Mouse (Mus musculus) gastrocnemius, postnatal 25 days (tissue): ENCODE measurements around the gene A930018P22Rik. TPM values are rescaled to one million over a fixed set of nuclear protein-coding genes. Genes with fewer than 3 reads are reported as not detected.
"Not testable (repeated sequence)": the region's sequence is repeated elsewhere in the genome, so short reads cannot be mapped to it uniquely, and the experiment has no call there.

Source experiments
- DNase-seq: peaks from one replicate; pipeline ENCODE4 v3.0.0; 2022
- long read RNA-seq, 2 experiments: library from polyadenylated mRNA; stranded (forward); transcript quantifications; one replicate each; pipeline ENCODE4 v2.0.0; 2021
- total RNA-seq, 2 experiments: library from RNA; stranded (reverse); gene quantifications; 1 replicate in 1 of 2; 2 replicates in 1 of 2; pipeline ENCODE4 v1.2.3; 2021

A930018P22Rik gene
- 1 to 10 TPM; 1.0 to 1.3 TPM for total RNA-seq
- long read RNA-seq, experiment 1, partial matches to known transcripts = 0 of 1 reads
- long read RNA-seq, experiment 1, other reads (novel, unspliced or antisense) = 0 of 1 reads
- long read RNA-seq, experiment 2, partial matches to known transcripts = 0 of 1 reads
- long read RNA-seq, experiment 2, other reads (novel, unspliced or antisense) = 0 of 1 reads

DNA sequence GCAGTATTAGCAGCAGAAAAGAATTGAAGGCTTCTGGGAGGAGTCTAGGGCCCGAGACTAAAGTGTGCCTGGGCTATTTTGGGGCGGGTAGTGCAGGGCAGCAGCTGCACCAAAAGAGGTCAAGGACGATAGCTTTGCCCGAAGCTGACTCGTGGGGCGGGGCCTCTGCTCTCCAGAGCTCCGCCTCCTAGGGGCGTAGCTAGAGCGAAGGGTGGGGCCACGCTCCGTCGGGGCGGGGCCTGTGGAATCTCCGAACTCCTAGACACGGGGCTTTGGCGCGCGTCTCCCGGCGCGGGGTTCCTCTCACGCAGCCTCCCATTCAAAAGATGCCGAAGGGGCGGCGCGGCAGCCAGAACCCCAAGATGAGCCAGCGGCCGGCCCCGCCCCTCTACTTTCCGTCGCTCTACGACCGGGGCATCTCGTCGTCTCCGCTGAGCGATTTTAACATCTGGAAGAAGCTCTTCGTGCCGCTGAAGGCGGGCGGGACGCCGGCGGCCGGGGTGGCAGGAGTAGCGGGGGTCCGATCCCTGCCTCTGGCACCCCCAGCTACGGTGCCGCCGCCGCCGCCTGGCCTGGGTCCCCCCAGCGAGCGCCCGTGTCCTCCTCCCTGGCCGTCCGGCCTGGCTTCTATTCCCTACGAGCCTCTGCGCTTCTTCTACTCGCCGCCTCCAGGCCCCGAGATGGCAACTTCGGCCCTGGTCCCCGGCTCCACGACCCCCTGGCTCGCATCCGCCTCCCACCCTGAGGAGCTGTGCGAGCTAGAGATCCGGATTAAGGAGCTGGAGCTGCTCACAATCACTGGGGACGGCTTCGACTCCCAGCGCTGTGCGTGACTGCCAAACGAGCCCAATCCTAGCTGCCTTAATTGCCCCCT is at the start of gene A930018P22Rik:
TSS of gene A930018P22Rik (plus strand) at position 265 of the 874 bp plus-strand sequence.
- DNase-seq = peak; percentile 91

DNA sequence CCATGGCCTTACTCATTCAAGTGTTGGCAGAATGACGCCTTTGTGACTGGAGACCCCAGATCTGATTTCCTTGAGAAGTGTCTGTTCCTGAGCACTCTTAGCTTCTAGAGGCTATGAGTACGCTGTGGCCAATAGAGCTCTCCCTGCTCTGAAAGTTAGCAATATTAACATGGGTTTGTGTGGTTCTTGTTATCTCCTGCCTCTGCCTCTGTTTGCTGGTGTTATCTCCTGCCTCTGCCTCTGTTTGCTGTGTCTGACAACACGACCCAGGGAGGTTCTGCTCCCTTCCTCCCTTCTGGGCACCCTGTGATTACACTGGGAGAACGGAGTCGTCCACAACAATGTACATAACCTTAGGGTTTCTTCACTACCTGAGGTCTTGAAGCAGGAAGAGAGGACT is 44.3 kb upstream of the A930018P22Rik start:
- not testable (repeated sequence) for DNase-seq

DNA sequence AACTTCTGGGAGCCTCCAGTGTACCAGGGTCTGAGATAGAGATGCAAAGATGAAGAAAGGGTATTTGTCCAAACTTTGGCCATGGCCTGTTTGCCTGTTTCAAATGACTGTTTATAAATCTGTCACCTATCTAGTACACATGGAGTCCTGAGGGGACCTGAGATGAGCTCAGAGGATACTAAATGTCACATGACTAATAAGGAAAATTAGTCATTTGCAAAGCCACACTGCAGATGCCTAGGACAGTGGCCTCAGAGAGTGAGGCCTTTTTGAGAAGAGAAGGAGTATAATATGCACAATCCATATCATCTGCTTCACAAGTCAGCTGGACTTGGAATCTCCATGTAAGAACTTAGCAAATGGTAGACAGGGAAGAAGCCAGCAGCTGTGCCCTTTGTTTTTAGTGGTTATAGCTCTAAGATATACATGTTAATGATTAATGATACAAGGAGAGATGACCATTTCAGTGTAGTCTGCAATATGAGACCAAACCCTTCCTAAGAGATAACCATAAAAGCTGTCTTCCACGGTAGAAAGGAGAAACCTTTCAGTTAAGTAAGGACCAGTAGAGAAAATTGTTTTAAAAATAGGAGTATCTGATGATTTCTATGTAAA is 41.0 kb upstream of the A930018P22Rik start:
- not testable (repeated sequence) for DNase-seq

DNA sequence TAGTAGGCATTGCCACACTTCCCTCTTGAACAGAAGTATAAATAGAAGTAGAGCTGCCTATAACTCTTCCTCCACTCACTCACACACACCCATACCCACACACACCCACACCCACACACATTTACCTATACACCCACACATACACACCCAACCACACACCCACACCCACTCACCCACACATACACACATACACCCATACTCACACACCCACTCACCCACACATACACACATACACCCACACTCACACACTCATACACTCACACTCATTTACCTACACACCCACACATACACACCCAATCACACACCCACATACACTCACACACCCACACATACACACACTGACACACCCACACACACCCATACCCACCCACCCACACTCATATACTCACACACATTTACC is 40.1 kb upstream of the A930018P22Rik start:
- DNase-seq = no peak

DNA sequence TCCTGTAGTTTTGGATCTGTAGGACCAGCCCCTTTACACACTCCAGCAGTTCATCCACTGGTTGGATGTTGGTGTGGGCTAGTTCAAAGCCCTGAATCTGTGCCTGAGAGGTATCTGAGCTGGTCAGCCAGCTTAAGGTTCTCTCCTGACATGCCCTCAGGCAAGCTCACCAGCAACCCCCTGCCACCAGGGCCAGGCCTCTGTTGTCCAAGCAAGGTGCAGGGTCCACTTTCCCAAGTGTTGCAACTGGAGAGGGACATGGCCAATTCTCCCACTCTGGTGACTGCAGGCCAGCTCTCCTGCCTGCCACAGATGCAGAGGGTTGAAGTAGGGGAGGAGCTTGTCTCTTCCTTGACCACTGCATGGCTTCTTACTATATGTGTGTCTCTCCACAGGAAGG is 38.5 kb upstream of the A930018P22Rik start:
- not testable (repeated sequence) for DNase-seq

DNA sequence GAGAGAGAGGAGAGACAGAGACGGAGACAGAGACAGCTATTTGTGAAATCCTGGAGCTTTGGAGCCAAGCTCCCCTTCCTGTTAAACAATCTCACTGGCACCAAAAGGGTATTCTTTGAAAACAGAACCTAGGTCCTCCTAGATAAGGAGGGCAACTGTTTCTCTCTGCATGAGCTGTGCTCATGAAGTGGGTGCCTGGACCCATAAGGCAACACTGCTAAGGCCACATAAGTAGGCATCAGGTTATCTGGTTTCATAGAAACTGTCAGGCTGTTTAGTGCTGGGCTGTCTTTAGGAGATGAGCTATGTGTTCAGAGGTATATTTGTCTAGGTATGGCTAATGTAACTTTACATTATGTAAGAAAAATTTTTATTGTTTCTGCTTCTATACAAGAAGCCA is 35.0 kb upstream of the A930018P22Rik start:
- not testable (repeated sequence) for DNase-seq

DNA sequence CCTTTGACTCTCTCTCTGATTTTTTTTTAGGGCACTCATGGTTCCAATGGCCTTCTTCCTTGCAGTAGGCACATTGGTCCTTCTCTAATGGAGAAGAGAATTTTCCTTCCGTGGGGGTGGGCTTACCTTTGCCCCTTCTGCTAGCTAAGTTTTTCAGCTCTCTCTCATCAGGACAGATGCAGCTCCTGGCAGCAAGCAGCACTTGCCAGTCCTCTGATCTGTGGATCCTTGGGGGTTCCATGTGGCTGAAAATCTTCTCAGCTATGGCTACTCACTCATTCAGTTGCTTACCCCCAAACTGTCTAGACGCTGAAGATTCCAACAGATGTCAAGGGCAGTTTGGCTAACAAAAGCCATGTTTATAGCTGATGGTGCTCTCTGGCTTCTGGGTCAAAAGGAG is 29.3 kb upstream of the A930018P22Rik start:
- no peak for DNase-seq

DNA sequence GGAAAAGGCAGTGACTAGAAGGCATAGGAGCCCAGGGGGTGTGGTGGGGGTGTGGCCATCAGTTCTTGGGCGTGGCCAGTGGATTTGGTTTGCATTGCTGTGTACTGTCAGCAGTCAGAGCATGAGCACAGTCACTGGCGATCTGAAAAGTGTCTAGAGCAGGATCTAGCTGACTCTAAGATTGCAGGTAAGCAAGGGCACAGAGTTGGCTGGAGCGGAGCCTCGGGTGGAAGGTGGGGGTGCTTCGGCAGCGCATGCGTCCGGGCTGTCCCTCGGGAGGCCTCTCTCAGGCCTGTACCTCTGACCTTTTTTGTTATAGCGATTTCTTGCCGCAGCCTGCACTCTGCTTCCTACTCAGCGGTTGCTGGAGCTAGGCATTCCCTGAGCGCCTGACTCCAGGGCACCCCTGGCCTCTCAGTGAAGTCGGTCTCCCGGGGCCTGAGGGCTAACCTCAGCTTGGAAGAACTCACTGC is 26.8 kb upstream of the A930018P22Rik start, which contains the start of gene Cd59a:
TSS of gene Cd59a (plus strand) at position 61 of the 473 bp plus-strand sequence.
- peak; percentile 77 for DNase-seq

DNA sequence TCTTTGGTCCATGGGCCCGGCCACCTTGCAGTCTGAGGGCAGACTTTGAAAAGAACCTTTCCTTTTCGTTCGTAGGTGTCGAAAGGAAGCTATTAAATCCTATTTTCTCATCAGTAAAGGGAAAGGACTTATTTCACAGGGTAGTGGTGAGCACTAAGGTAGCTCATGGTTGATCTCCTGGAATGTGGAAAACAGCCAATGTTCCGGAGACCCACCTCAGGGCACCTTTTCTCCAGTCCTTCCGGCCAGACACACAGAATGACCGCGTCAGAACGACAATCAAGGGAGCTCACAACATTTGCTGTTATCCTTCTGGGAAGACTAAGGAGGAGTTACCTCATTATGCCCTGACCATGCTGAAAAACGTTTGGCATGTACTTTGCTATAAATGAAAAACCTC is 26.3 kb upstream of the A930018P22Rik start:
- DNase-seq = no peak

DNA sequence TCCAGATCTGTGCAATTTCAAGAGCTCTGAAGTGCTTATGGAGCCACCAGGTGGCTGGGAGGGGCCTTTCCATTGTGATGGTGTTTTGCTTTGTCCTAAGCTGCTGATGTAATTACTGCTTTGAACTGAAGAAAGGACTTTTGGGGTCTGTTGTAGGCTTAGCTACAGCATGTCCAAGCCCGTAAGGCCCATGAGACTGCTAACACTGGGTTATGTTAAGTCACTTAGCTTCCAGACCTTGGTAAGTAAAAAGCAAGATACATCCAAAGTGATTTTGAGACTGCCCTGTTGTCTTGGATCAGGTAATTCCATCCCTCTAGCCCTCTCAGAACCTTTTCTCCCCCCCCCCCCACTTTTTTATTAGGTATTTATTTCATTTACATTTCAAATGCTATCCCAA is 25.8 kb upstream of the A930018P22Rik start:
- not testable (repeated sequence) for DNase-seq

DNA sequence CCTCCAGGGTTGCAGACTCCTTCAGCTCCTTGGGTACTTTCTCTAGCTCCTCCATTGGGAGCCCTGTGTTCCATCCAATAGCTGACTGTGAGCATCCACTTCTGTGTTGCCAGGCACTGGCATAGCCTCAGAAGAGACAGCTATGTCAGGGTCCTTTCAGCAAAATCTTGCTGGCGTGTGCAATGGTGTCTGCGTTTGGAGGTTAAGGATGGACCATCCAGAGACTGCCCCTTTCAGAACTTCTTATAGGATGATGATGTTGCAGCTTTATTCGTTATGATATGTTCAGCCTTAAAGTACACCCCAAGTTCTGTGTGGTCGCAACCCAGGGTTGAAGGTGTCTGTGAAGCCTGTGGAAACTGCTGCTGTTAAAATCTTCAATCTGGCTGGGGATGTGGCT is 25.2 kb upstream of the A930018P22Rik start:
- DNase-seq = not testable (repeated sequence)

DNA sequence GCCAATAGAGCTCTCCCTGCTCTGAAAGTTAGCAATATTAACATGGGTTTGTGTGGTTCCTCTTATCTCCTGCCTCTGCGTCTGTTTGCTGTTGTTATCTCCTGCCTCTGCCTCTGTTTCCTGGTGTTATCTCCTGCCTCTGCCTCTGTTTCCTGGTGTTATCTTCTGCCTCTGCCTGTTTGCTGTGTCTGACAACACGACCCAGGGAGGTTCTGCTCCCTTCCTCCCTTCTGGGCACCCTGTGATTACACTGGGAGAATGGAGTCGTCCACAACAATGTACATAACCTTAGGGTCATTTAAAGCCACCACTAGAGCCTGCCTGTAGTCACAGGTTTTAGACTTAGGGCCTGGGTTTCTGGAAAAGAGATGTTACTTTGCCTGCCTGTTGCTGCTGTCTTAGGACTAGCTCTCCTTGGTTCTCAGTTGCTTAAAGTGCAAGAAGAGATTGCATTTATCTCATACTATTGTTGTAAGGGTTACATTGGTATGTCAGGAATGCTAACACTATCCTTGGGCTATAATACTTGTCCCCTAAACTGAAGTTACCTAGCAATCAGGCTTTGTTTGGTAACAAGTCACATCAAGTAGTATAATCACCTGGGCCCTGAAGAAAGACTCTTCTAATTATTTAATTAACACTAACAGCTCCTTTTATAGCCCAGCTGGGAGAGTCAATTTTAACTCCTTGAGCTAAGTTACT is 23.9 kb upstream of the A930018P22Rik start:
- DNase-seq = no peak

DNA sequence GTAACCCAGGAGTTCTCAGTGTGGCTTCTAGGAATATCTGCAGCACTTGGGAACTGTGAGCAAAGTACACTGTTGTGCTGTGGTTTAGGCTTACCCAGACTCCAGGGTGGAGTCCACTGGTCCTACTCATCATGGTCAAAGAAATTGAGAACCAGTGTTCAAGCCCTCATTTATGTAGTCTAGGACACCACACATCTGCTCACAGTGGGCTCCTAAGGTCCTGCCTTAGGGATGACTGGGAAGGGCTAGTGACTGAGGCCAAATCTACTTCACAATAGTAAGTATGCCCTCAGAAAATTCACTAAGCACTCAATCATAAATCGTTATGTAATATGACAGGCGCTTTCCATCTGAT is 23.4 kb upstream of the A930018P22Rik start:
- no peak for DNase-seq

DNA sequence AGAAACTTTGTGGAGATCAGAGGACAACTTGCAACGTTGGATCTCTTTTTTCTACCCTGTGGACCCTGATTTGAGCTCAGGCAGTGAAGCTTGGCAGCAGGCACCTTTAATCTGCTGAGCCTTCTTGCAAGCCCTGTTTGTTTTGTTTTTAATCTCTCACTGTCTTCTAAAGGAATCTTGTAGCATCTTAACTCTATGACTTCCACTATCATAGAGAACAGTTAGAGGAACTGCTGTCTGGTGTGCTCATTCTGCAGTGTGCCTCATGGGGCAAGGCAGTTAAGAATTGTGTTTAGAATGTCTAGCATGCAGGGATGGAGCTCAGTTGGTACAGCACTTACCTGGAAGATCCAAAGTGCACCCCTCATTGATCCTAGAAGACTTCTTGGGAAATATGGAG is 22.6 kb upstream of the A930018P22Rik start:
- DNase-seq = no peak

DNA sequence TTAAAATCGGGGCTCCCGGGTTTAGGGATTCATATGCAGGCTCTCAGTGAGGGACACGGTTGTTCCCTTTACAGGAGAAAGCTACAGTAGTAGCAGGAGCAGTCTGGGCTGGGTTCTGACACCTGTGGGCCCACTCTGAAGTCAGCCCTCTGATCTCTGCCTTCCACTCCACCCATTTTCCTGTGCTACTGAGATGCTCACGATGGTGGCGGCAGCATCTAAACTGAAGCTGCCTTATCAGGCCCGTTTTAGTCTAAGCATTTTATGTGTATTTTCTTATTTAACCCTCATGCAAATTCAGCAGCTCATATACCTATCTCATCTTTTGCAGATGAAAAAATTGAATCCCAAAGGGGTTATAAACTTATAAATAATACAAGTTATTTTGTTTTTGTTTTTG is 17.8 kb upstream of the A930018P22Rik start:
- no peak for DNase-seq

DNA sequence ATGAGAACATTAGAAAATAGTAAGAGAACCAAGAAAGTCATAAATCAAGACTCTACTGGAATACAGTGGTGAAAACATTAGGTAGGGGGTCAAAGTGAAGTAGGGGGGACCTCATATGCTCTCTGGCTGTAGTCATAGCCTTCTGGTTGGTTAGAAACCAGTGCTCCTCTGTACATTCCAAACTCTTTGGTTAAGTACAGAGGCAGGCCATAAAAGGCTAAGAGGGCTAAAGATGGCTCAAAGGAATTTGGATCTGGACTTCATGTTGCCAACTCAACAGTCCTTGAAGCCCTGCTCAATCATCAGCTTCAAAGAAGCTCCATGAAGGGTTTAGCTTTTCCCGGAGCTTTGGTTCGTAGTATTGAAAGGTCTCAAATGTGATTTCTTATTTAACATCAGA is 13.5 kb upstream of the A930018P22Rik start:
- DNase-seq = not testable (repeated sequence)

DNA sequence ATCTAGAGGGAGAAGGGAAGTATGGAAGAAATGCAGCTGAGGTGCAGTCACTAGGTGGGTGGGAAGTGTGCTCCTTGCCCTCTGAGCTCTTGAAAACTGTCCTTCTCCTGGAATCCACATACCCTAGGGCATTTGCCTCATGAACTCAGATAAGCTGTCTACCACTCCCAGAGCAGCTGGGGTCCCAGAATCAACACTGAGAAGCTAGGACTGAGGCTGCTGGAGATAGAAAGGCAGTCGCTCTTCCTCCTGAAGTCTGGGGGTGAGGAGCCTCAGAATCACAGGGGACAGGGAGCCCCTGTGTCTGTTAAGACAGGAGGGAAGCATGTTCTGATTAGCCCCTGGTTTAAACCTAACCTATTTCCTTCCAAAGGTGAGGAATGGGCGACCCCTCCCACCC is 13.0 kb upstream of the A930018P22Rik start:
- no peak for DNase-seq

DNA sequence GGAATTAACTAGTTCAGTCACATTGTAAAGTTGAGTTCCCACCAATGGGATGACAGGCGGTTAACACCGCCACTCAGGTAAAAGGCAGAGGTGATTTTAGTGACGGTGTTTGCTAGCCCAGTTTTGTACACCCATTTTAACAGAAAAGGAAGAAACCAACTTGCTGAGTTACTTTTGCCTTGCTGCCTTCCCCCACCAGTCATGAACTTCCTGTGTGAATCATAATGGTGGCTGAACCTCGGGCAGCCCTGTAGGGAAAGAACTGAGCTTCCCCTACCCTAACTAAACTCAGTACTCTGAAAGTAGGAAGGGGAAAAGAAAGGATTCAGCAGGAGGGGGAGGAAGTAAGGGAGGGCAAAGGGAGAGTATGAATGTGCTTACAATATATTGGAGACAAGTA is 12.5 kb upstream of the A930018P22Rik start:
- DNase-seq = no peak

DNA sequence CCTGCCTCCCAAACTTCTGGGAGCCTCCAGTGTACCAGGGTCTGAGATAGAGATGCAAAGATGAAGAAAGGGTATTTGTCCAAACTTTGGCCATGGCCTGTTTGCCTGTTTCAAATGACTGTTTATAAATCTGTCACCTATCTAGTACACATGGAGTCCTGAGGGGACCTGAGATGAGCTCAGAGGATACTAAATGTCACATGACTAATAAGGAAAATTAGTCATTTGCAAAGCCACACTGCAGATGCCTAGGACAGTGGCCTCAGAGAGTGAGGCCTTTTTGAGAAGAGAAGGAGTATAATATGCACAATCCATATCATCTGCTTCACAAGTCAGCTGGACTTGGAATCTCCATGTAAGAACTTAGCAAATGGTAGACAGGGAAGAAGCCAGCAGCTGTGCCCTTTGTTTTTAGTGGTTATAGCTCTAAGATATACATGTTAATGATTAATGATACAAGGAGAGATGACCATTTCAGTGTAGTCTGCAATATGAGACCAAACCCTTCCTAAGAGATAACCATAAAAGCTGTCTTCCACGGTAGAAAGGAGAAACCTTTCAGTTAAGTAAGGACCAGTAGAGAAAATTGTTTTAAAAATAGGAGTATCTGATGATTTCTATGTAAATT is 11.3 kb upstream of the A930018P22Rik start:
- not testable (repeated sequence) for DNase-seq

DNA sequence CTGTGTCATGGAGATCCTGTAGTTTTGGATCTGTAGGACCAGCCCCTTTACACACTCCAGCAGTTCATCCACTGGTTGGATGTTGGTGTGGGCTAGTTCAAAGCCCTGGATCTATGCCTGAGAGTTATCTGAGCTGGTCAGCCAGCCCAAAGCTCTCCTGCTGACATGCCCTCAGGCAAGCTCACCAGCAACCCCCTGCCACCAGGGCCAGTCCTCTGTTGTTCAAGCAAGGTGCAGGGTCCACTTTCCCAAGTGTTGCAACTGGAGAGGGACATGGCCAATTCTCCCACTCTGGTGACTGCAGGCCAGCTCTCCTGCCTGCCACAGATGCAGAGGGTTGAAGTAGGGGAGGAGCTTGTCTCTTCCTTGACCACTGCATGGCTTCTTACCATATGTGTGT is 9.0 kb upstream of the A930018P22Rik start:
- not testable (repeated sequence) for DNase-seq

DNA sequence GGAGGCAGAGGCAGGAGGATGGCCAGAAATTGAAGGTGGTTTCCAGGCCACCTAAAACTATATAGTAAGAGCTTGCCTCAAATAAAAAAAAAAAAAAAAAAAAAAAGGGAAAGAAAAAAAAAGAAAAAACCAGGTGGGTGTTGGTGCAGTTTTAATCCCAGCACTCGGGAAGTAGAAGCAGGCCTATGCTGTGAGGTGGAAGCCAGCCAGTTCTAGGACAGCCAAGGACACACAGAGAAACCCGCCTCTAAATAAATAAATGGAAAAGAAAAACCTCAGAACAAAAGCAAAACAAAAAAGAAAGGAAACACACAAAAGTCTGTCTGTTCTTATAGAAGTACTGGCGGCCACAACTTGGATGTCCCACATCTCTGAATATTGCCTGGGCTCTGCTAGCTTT is 7.7 kb upstream of the A930018P22Rik start:
- no peak for DNase-seq

DNA sequence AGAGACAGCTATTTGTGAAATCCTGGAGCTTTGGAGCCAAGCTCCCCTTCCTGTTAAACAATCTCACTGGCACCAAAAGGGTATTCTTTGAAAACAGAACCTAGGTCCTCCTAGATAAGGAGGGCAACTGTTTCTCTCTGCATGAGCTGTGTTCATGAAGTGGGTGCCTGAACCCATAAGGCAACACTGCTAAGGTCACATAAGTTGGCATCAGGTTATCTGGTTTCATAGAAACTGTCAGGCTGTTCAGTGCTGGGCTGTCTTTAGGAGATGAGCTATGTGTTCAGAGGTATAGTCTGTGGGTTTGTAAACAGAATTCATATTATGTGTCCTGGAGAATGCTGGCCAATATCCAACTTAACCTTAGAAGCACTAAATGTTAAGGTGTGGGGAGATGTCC is 5.4 kb upstream of the A930018P22Rik start:
- not testable (repeated sequence) for DNase-seq
